Mouse (Mus musculus): ENCODE data around the gene Tmem229b. TPM values are rescaled to one million over a fixed set of nuclear protein-coding genes. Genes with fewer than 3 reads are reported as not detected.
"Not testable (repeated sequence)": the region's sequence is repeated elsewhere in the genome, so short reads cannot be mapped to it uniquely, and the experiment has no call there.

The Tmem229b gene
- polyA plus RNA-seq, 1 experiment from 2014 or later, result 3.8 TPM

- peaks cover 6% of the 10 kb centered on the region for H3K4me1 ChIP-seq
- WGBS, result 74% methylated on average over 7 of the region's 7 CpGs
- DNase-seq (ENCODE audit: low spot score), result no peak
Measured at GRCm38 (mm10) chr12:78939393-78940037, 67.9 kb downstream of the Tmem229b start.

DNA sequence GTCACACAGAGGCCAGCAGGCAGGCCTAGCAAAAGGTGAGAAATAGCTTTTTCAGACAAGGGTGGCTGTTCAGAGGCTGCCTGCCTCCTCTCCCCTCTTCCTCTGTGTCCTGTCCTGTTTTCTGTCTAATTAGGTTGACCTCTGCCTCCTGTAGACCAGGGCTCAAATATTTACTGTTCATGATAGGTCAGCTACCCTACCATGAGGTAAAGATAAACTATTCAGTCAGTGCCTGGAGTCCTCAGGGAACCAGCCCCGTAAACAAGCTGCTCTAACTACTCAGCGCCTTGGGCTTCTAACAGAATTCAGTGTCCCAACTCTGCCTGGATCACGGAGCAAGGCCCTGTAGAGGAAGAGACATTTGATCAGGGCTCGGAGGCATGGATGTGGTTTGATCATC, 70.9 kb downstream of the Tmem229b start:
- Histone ChIP-seq H3K27ac (replicated peaks) (no peak overlapping the region; the same call in 1 of the 2 replicates), H3K9me3 (no peaks in the 10 kb centered on the region), H3K4me1 (peaks cover 6% of the 10 kb centered on the region), H3K36me3 (replicated peaks) (no peaks in the 10 kb centered on the region), H3K27me3 (replicated peaks; ENCODE audit: low read depth, poor library complexity, severe bottlenecking) (no peaks in the 10 kb centered on the region), H3K4me3 (no peak overlapping the region)
- 39% methylated on average over 4 of the region's 4 CpGs for WGBS
- peak; percentile 19 for DNase-seq (ENCODE audit: low spot score)

More at GRCm38 (mm10) chr12:78939393-78940037, 67.9 kb downstream of the Tmem229b start:
- H3K4me3 ChIP-seq, result no peak overlapping the region
- 0 out of 2 replicates have a peak, but pooled peaks cover 5% of the 10 kb centered on the region for H3K27me3 ChIP-seq (replicated peaks; ENCODE audit: low read depth, poor library complexity, severe bottlenecking)
- H3K36me3 ChIP-seq (replicated peaks), result no peaks in the 10 kb centered on the region
- H3K27ac ChIP-seq (replicated peaks), result no peak overlapping the region
- H3K9me3 ChIP-seq, result no peaks in the 10 kb centered on the region

DNA sequence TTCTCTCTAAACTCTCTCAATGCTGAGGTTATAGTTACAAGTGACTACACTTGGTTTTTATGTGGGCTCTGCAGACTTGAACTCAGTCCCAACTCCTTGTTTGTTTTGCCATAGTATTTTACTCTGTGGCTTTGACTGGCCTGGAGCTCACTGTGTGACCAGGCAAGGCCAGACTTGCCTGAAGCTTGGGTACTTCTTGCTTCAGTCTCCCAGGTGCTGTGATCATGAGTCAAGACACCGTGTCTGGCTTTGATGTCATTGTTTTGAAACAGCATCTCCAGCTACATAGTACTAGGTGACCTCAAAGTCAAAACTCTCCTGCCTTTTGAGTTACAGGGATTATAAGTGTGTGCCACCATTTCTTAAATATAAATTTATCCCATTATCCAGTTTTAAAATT, 77.5 kb downstream of the Tmem229b start:
- H3K4me1 ChIP-seq, result peaks cover 3% of the 10 kb centered on the region; the same call in 1 of the 2 replicates
- no peaks in the 10 kb centered on the region for H3K9me3 ChIP-seq
- 85% methylated on average over 1 of the region's 1 CpGs for WGBS
- no peaks in the 10 kb centered on the region; the same call in 1 of the 2 replicates for H3K27me3 ChIP-seq (replicated peaks; ENCODE audit: low read depth, poor library complexity, severe bottlenecking)
- H3K36me3 ChIP-seq (replicated peaks), result no peaks in the 10 kb centered on the region
- no peak for DNase-seq (ENCODE audit: low spot score)
- no peak overlapping the region for H3K27ac ChIP-seq (replicated peaks)
- no peak overlapping the region for H3K4me3 ChIP-seq

GRCm38 (mm10) chr12:78927287-78927686, 80.1 kb downstream of the Tmem229b start:
- 85% methylated on average over 5 of the region's 5 CpGs for WGBS

GRCm38 (mm10) chr12:78923539-78924189, 83.8 kb downstream of the Tmem229b start:
- H3K36me3 ChIP-seq (replicated peaks), result no peaks in the 10 kb centered on the region
- H3K4me3 ChIP-seq, result no peak overlapping the region
- no peaks in the 10 kb centered on the region for H3K9me3 ChIP-seq
- no peak overlapping the region for H3K27ac ChIP-seq (replicated peaks)
- WGBS, result 90% methylated on average over 7 of the region's 7 CpGs
- H3K27me3 ChIP-seq (replicated peaks; ENCODE audit: low read depth, poor library complexity, severe bottlenecking), result no peaks in the 10 kb centered on the region; the same call in 1 of the 2 replicates
- DNase-seq (ENCODE audit: low spot score), result no peak
- H3K4me1 ChIP-seq, result peaks cover 6% of the 10 kb centered on the region; the same call in 1 of the 2 replicates

More at GRCm38 (mm10) chr12:78927287-78927686, 80.1 kb downstream of the Tmem229b start:
- no peak for DNase-seq (ENCODE audit: low spot score)
- Histone ChIP-seq H3K4me1 (peaks cover 3% of the 10 kb centered on the region; the same call in 1 of the 2 replicates), H3K4me3 (no peak overlapping the region), H3K9me3 (no peaks in the 10 kb centered on the region), H3K27ac (replicated peaks) (no peak overlapping the region), H3K27me3 (replicated peaks; ENCODE audit: low read depth, poor library complexity, severe bottlenecking) (no peaks in the 10 kb centered on the region; the same call in 1 of the 2 replicates), H3K36me3 (replicated peaks) (no peaks in the 10 kb centered on the region)

GRCm38 (mm10) chr12:78922977-78923376, 84.5 kb downstream of the Tmem229b start:
- H3K36me3 ChIP-seq (replicated peaks); H3K27ac ChIP-seq (replicated peaks); DNase-seq (ENCODE audit: low spot score); H3K27me3 ChIP-seq (replicated peaks; ENCODE audit: low read depth, poor library complexity, severe bottlenecking); H3K9me3 ChIP-seq; H3K4me3 ChIP-seq: not testable (repeated sequence)
- peaks cover 11% of the 10 kb centered on the region; the same call in 1 of the 2 replicates for H3K4me1 ChIP-seq

- Histone ChIP-seq H3K9me3 (no peaks in the 10 kb centered on the region), H3K4me1 (peaks cover 11% of the 10 kb centered on the region; the same call in 1 of the 2 replicates), H3K4me3 (no peak overlapping the region), H3K27me3 (replicated peaks; ENCODE audit: low read depth, poor library complexity, severe bottlenecking) (no peaks in the 10 kb centered on the region), H3K27ac (replicated peaks) (no peak overlapping the region), H3K36me3 (replicated peaks) (no peaks in the 10 kb centered on the region)
- WGBS, result 79% methylated on average over 3 of the region's 3 CpGs
- no peak for DNase-seq (ENCODE audit: low spot score)
Measured at GRCm38 (mm10) chr12:78922058-78922457, 85.4 kb downstream of the Tmem229b start.

GRCm38 (mm10) chr12:78921421-78921820, 86.0 kb downstream of the Tmem229b start:
- WGBS, result 78% methylated on average over 4 of the region's 4 CpGs

GRCm38 (mm10) chr12:78919079-78919712, 88.2 kb downstream of the Tmem229b start:
- H3K27ac ChIP-seq (replicated peaks), result no peak overlapping the region
- 35% methylated on average over 16 of the region's 16 CpGs for WGBS
- H3K36me3 ChIP-seq (replicated peaks), result no peaks in the 10 kb centered on the region
- peaks cover 11% of the 10 kb centered on the region; the same call in 1 of the 2 replicates for H3K4me1 ChIP-seq
- H3K27me3 ChIP-seq (replicated peaks; ENCODE audit: low read depth, poor library complexity, severe bottlenecking), result peaks cover 8% of the 10 kb centered on the region
- DNase-seq (ENCODE audit: low spot score), result peak; percentile 58
- no peak overlapping the region for H3K4me3 ChIP-seq
- H3K9me3 ChIP-seq, result no peaks in the 10 kb centered on the region

More at GRCm38 (mm10) chr12:78921421-78921820, 86.0 kb downstream of the Tmem229b start:
- Histone ChIP-seq H3K9me3 (no peaks in the 10 kb centered on the region), H3K27ac (replicated peaks) (no peak overlapping the region), H3K4me1 (peaks cover 11% of the 10 kb centered on the region; the same call in 1 of the 2 replicates), H3K27me3 (replicated peaks; ENCODE audit: low read depth, poor library complexity, severe bottlenecking) (no peaks in the 10 kb centered on the region), H3K36me3 (replicated peaks) (no peaks in the 10 kb centered on the region), H3K4me3 (no peak overlapping the region)
- no peak for DNase-seq (ENCODE audit: low spot score)

DNA sequence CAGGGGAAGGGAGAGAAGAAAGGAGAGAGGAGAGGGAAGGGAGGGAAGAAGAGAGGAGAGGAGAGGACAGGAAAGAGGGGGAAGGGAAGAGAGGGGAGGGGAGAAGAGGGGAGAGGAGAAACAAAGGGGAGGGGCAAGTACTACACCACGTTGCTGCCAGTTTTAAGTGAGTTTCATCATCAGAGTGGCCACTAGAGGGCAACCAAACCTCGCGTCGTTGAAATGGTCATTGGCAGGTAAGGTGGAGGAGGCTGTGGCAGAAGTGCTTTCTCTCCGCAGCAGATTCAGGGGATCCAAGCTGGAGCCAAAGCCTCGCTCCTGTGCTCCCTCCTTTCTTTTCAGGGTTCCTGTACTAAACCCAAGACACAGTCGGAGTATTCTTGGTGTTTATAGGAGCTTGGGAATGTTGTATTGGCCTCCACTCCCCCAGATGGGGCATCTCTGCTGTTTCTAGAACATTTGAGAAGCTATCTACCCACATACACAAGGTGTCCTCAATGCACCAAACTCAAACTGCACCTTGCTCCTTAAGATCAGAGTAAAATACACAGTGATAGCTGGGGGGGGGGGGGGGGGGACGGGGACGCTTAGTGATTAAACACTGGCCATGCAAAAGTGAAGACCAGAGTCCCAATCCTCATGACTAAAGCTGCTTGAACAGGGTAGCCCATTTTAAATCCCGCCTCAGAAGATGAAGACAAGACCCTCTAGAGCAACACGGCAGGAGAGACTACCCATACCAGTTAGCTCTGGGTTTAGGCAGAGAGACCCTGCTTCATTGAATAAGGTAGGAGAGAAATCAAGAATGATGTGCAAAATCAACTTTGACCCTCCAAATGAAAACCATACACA, 89.0 kb downstream of the Tmem229b start:
- Histone ChIP-seq H3K36me3 (replicated peaks) (no peaks in the 10 kb centered on the region), H3K4me3 (0 out of 2 replicates have a peak overlapping the region, but pooled peaks have one; percentile 17), H3K27ac (replicated peaks) (no peak overlapping the region), H3K27me3 (replicated peaks; ENCODE audit: low read depth, poor library complexity, severe bottlenecking) (peaks cover 15% of the 10 kb centered on the region), H3K4me1 (peaks cover 11% of the 10 kb centered on the region; the same call in 1 of the 2 replicates), H3K9me3 (no peaks in the 10 kb centered on the region)
- peak; percentile 85 for DNase-seq (ENCODE audit: low spot score)
- WGBS, result 20% methylated on average over 11 of the region's 11 CpGs

- no peak for DNase-seq (ENCODE audit: low spot score)
- 75% methylated on average over 3 of the region's 3 CpGs for WGBS
- Histone ChIP-seq H3K27me3 (replicated peaks; ENCODE audit: low read depth, poor library complexity, severe bottlenecking) (peaks cover 37% of the 10 kb centered on the region), H3K4me3 (no peak overlapping the region), H3K9me3 (no peaks in the 10 kb centered on the region), H3K4me1 (peaks cover 21% of the 10 kb centered on the region), H3K36me3 (replicated peaks) (no peaks in the 10 kb centered on the region), H3K27ac (replicated peaks) (no peak overlapping the region)
Measured at GRCm38 (mm10) chr12:78916278-78916677, 91.1 kb downstream of the Tmem229b start.

- WGBS, result 82% methylated on average over 3 of the region's 3 CpGs
- no peaks in the 10 kb centered on the region for H3K36me3 ChIP-seq (replicated peaks)
- no peak overlapping the region for H3K4me3 ChIP-seq
- H3K4me1 ChIP-seq, result peaks cover 28% of the 10 kb centered on the region
- DNase-seq (ENCODE audit: low spot score), result no peak
- no peak overlapping the region for H3K27ac ChIP-seq (replicated peaks)
- no peaks in the 10 kb centered on the region for H3K9me3 ChIP-seq
- peaks cover 44% of the 10 kb centered on the region for H3K27me3 ChIP-seq (replicated peaks; ENCODE audit: low read depth, poor library complexity, severe bottlenecking)
Measured at GRCm38 (mm10) chr12:78915561-78915960, 91.9 kb downstream of the Tmem229b start.

Data from embryonic facial prominence, embryonic 10.5 days (tissue).